Mouse (Mus musculus) G1E-ER4 (cell line): ENCODE measurements around the gene Stk11. TPM values are rescaled to one million over a fixed set of nuclear protein-coding genes. Genes with fewer than 3 reads are reported as not detected.

Experiments used
- GATA1 ChIP-seq: IDR thresholded peaks from one replicate; pipeline ENCODE4 v1.8.0; 2012; ENCODE audit warnings: low read length, inconsistent platforms
- polyA plus RNA-seq: library from polyadenylated mRNA; stranded (reverse); fragments of >175 nt; gene quantifications from 2 replicates; pipeline ENCODE4 v1.2.3, GENCODE M21; 2012

The Stk11 gene
- polyA plus RNA-seq, 1 experiment: 140 TPM

- TF ChIP-seq GATA1: no peak
Observed at GRCm38 (mm10) chr10:80153713-80154112, 38.1 kb downstream of the Stk11 start.

GRCm38 (mm10) chr10:80154384-80154783, 38.8 kb downstream of the Stk11 start:
- no peak for TF ChIP-seq GATA1

- no peak for TF ChIP-seq GATA1
Observed at GRCm38 (mm10) chr10:80155277-80155676, 39.7 kb downstream of the Stk11 start.

- no peak for TF ChIP-seq GATA1
Observed at GRCm38 (mm10) chr10:80156002-80156751, 40.6 kb downstream of the Stk11 start.

GRCm38 (mm10) chr10:80156752-80157053, 41.1 kb downstream of the Stk11 start:
- TF ChIP-seq GATA1: no peak

- no peak for TF ChIP-seq GATA1
Observed at GRCm38 (mm10) chr10:80157141-80157929, 41.7 kb downstream of the Stk11 start.

- no peak for TF ChIP-seq GATA1
Observed at GRCm38 (mm10) chr10:80158307-80158986, 42.8 kb downstream of the Stk11 start.

- no peak for TF ChIP-seq GATA1
Observed at GRCm38 (mm10) chr10:80159021-80159560, 43.5 kb downstream of the Stk11 start.

- TF ChIP-seq GATA1: no peak
Observed at GRCm38 (mm10) chr10:80159561-80160454, 44.2 kb downstream of the Stk11 start.

GRCm38 (mm10) chr10:80160455-80161371, 45.1 kb downstream of the Stk11 start:
- TF ChIP-seq GATA1: no peak

- no peak for TF ChIP-seq GATA1
Observed at GRCm38 (mm10) chr10:80161522-80162242, 46.1 kb downstream of the Stk11 start.

- no peak for TF ChIP-seq GATA1
Observed at GRCm38 (mm10) chr10:80162243-80162608, 46.6 kb downstream of the Stk11 start.

GRCm38 (mm10) chr10:80162716-80163299, 47.2 kb downstream of the Stk11 start:
- no peak for TF ChIP-seq GATA1
